Mouse (Mus musculus) gastrocnemius, postnatal 25 days (tissue): ENCODE results near the gene Ccdc83. TPM values are rescaled to one million over a fixed set of nuclear protein-coding genes. Genes with fewer than 3 reads are reported as not detected.

Source experiments
- DNase-seq: peaks from one replicate; pipeline ENCODE4 v3.0.0; 2022
- long read RNA-seq, 2 experiments: library from polyadenylated mRNA; stranded (forward); transcript quantifications; one replicate each; pipeline ENCODE4 v2.0.0; 2021
- total RNA-seq, 2 experiments: library from RNA; stranded (reverse); gene quantifications; 1 replicate in 1 of 2; 2 replicates in 1 of 2; pipeline ENCODE4 v1.2.3; 2021

The Ccdc83 gene
- total RNA-seq = not detected
- long read RNA-seq, experiment 1 = 0 reads
- long read RNA-seq, experiment 2 = 0 reads

- DNase-seq = peak; percentile 71
Measured at GRCm38 (mm10) chr7:90265289-90265970, at the start of gene Ccdc83. Gene Ccdc83, minus strand, starts transcription at chr7:90265777.

- no peak for DNase-seq
Measured at GRCm38 (mm10) chr7:90313421-90313820, 47.8 kb upstream of the Ccdc83 start.

- DNase-seq = peak; percentile 38
Measured at GRCm38 (mm10) chr7:90312151-90312883, 46.7 kb upstream of the Ccdc83 start.

- no peak for DNase-seq
Measured at GRCm38 (mm10) chr7:90308003-90308402, 42.4 kb upstream of the Ccdc83 start.

GRCm38 (mm10) chr7:90306968-90307367 lies 41.4 kb upstream of the Ccdc83 start:
- DNase-seq = no peak

- DNase-seq = no peak
Measured at GRCm38 (mm10) chr7:90306079-90306478, 40.5 kb upstream of the Ccdc83 start.

GRCm38 (mm10) chr7:90302647-90303552 lies 37.3 kb upstream of the Ccdc83 start:
- no peak for DNase-seq

- peak; percentile 65 for DNase-seq
Measured at GRCm38 (mm10) chr7:90301942-90302646, 36.5 kb upstream of the Ccdc83 start, which contains the start of gene Sytl2. Gene Sytl2, plus strand, starts transcription at chr7:90302252.

- DNase-seq = no peak
Measured at GRCm38 (mm10) chr7:90291885-90292284, 26.3 kb upstream of the Ccdc83 start.

- no peak for DNase-seq
Measured at GRCm38 (mm10) chr7:90284793-90285192, 19.2 kb upstream of the Ccdc83 start.

- DNase-seq = no peak
Measured at GRCm38 (mm10) chr7:90282786-90283185, 17.2 kb upstream of the Ccdc83 start.

GRCm38 (mm10) chr7:90281759-90282546 lies 16.4 kb upstream of the Ccdc83 start:
- no peak for DNase-seq

- DNase-seq = no peak
Measured at GRCm38 (mm10) chr7:90280878-90281277, 15.3 kb upstream of the Ccdc83 start.

- DNase-seq = no peak
Measured at GRCm38 (mm10) chr7:90280274-90280875, 14.8 kb upstream of the Ccdc83 start.

GRCm38 (mm10) chr7:90279136-90279535 lies 13.6 kb upstream of the Ccdc83 start:
- no peak for DNase-seq

GRCm38 (mm10) chr7:90277769-90278168 lies 12.2 kb upstream of the Ccdc83 start:
- no peak for DNase-seq

GRCm38 (mm10) chr7:90277246-90277645 lies 11.7 kb upstream of the Ccdc83 start:
- no peak for DNase-seq

GRCm38 (mm10) chr7:90274561-90275100 lies 9.1 kb upstream of the Ccdc83 start:
- DNase-seq = peak; percentile 39

GRCm38 (mm10) chr7:90270141-90270540 lies 4.6 kb upstream of the Ccdc83 start:
- no peak for DNase-seq

GRCm38 (mm10) chr7:90261902-90262599 lies 3.5 kb downstream of the Ccdc83 start:
- no peak for DNase-seq
